Mouse (Mus musculus) liver, embryonic 14.5 days (tissue): ENCODE measurements around the gene Tex2.

Experiments used
- CTCF ChIP-seq: IDR thresholded peaks from 2 replicates; pipeline ENCODE4 v1.5.1; 2016; ENCODE audit warnings: antibody characterized with exemption, low read depth, control low read depth
- EP300 ChIP-seq: IDR thresholded peaks from 2 replicates; pipeline ENCODE4 v1.6.1; 2016; ENCODE audit warnings: antibody characterized with exemption, low read depth

DNA sequence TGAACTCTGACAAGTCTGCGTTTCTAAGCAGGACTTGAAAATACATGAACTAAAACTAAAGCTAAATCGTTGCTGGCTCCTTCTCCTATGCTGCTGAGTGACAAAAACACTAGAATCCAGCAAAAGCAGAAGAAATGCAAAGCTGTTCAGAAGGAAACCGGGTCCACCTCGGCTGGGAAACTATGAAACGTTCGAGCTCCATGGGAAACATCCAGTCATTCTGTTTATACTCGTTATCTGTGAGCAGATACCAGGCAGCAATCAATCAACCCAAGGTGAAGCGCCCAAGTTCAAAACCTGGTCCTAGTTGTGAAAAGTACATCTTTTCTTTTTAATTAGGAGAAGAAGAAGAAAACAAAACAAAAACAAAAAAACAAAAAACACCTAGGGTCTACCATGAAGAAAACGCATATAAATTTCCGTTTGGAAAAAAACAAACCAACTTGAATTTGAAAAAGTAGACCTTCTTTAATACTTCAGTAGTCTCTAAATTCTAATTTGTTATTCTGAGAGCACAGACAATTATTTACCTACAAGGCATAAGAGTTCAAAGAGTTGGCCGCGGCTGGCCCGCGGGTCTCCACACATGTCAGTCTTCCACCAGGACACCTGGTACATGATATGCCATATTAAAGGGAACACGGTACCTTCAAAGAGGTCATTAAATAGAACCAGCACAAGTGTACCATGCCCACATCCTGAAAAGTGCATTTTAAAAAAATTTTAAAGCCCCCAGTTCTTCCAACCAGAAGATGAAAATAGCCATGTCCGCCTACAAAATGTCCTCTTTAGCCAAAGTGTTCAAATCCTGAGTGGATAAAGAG, 127.0 kb downstream of the Tex2 start:
- no peak for TF ChIP-seq CTCF
- no peak; the same call in 1 of the 2 replicates for TF ChIP-seq EP300
